Mouse (Mus musculus): ENCODE data around the gene Olfr1375.
"Not testable (repeated sequence)": the region's sequence is repeated elsewhere in the genome, so short reads cannot be mapped to it uniquely, and the experiment has no call there.

Gene Olfr1375

DNA sequence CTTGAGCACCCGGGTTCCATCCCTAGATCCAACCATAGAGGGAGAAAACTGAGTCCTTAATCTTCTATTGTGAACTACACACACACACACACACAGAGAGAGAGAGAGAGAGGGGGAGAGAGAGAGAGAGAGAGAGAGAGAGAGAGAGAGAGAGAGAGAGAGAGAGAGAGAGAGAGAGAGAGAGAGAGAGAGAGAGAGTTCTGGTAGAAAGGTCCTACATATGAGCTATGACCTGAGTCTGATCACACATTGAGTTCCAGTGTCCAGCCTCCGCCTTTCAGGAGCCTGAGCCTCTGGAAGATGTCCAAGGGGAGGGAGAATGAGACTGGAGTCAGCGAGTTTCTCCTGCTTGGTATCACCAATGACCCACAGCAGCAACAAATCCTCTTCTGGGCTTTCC lies at the start of gene Olfr1375:
Gene Olfr1375, plus strand, starts transcription at position 301 of the 400 bp plus-strand sequence.
- not testable (repeated sequence) for DNase-seq

DNA sequence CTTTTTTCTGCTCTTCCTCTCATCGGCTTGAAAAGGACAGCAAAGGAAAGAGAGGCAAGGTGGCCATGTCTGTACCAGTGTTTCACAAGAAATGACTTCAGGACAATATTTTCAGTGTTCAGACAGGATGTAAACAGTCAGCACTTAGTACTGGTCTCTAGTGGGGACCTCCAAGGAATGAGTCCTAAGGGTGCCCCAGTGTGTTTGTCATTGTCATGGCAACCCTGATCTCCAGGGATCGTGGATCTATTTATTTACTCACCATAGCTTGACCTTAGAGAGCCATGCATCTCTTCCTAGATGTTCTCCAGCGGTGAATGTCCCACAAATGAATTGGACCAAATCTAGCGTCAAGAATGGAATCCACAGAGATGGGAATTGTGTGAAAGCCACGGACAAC lies 44.6 kb upstream of the Olfr1375 start, which contains the start of gene Olfr51:
Gene Olfr51, plus strand, starts transcription at position 301 of the 400 bp plus-strand sequence.
- DNase-seq: no peak

DNA sequence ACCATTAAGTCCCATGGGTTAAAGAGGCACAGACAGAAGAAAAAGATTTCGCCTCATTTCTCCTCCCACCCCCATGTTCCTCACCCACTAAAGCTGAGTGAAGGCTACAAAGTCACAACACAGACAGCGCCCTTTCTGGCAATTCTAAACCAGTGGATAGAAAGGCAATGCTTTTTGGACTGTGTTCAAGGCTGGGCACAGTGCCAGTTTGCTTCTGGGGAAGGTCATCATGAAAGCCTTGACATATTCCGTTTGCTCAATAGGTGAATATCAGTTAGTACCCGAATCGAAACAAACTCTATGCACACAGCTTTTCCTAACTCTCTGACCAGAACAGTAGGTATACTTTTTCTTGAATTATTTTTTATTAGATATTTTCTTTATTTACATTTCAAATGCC lies 36.1 kb upstream of the Olfr1375 start:
- peak; percentile 68 for DNase-seq

DNA sequence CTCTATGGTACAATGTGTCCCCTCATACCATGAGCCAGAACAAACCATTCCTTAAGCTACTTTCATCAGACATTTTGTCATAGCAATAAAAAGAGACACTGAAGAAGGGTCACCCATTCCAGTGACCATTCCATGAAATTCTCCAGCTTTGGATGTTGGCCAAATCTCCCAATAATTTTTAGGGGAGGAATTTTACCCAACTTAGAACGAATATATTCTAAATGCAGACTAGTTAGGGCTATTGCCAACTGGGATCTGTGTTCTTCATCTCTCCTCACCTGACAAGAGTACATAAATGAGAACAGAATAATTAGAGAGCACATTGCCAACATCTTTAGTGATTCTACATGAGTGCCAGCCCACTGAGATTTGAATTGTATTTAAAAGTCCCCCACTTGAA lies 34.0 kb upstream of the Olfr1375 start, which contains the start of gene Olfr54:
Gene Olfr54, plus strand, starts transcription at position 301 of the 400 bp plus-strand sequence.
- no peak for DNase-seq

DNA sequence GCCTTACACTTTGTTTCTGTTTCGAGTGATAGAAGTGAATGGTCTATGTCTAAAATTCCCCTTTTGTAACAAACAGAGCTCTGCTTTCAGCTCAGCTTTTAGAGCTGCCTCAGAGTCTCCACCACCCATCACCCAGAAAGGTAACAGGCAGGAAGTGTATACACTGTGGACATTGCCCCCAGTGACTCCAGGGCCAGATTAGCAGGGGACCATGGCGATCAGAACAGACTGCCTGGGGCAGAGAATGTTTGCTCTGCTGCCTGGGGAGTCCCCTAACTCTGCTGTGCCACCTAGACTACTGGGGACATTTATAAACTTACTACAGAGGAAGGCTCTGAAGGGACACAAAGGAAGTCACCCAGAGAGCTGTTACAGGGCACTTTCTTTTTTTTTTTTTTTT lies 31.6 kb upstream of the Olfr1375 start:
- no peak for DNase-seq

DNA sequence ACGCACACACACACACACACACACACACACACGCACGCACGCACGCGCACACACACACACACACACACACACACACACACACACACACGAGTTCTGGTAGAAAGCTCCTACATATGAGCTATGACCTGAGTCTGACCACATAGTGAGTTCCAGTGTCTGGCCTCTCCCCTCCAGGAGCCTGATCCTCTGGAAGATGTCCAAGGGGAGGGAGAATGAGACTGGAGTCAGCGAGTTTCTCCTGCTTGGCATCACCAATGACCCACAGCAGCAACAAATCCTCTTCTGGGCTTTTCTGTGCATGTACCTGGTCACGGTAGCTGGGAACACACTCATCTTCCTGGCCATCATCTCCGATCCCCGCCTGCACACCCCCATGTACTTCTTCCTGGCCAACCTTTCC lies 21.1 kb upstream of the Olfr1375 start:
- peak; percentile 16 for DNase-seq

DNA sequence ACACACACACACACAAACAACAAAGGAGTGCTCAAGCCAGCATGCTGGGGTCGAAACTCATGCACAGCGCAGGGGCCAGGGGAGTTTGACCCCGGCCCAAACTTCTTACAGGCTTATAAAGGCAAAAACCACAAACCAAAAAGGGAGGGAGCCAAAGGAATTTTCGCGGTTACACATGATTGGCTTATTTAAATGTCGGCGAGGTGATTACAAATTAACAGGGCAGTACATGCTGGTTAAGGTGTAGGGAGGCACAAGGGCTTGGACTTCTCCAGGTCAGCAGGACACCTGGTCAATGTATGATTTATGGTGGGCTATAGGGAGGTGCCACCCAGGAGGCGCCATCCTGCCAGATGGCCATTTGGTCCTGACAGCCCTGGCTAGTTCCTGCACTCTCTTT lies 18.5 kb upstream of the Olfr1375 start:
- peak; percentile 21 for DNase-seq

DNA sequence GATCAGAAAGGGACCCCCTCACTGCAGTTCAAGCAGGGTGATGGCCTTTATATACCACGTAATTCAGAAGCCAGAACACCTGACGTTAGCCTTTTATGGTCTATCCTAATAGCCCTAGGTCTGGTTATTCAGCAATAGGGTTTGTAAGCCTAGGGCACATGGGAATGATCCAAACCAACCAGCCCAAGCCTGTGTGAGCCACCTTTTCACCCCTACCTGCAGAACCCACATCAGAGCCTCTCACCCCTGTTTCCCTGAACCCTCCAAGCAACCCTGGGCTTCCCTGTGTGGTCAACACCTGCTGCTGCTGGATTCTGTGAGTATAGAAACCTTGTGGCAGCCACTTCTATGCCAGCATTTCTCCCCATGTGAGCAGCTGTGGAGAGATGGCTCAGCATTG lies 17.7 kb upstream of the Olfr1375 start:
- DNase-seq: peak; percentile 13

DNA sequence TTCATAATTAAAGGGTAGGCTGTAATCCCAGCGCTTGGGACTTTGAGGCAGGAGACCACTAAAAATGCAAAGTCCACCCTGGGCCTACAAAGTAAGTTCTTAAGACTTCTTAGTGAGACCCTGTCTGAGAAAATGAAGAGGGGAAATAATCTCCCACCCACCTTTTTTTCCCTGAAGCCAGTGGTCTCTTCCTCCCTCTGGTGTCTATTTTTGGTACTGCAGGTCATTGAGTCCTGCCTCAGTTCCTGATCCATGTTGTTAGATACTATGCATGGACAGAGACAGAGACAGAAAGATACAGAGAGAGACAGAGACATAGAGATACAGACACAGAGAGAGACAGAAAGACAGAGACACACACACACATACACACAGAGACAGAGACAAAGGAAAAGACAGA lies 15.1 kb upstream of the Olfr1375 start:
- peak; percentile 45 for DNase-seq

DNA sequence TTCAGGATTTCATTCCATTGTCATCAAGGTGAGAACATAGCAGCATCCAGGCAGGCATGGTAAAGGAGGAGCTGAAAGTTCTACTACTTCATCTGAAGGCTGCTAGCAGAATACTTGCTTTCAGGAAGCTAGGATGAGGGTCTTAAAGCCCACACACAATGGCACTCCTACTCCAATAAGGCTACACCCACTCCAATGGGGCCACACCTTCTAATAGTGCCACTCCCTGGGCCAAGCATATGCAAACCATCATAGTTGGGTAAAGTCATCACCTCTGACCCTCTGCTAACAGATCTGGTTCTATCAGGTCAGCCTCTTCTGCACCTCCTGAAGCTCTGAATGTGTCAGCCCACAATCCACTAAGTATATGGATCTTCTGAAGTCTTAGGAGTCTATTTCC lies 13.8 kb upstream of the Olfr1375 start:
- DNase-seq: not testable (repeated sequence)

DNA sequence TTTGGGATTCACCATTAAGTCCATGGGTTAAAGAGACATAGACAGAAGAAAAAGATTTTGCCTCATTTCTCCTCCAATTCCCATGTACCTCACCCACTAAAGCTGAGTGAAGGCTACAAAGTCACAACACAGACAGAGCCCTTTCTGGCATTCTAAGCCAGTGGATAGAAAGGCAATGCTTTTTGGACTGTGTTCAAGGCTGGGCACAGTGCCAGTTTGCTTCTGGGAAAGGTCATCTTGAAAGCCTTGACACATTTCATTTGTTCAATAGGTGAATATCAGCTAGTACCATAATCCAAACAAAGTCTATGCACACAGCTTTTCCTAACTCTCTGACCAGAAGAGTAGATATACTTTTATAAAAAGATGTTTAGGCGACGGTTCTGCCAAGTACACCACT lies 12.0 kb upstream of the Olfr1375 start:
- DNase-seq: peak; percentile 55

DNA sequence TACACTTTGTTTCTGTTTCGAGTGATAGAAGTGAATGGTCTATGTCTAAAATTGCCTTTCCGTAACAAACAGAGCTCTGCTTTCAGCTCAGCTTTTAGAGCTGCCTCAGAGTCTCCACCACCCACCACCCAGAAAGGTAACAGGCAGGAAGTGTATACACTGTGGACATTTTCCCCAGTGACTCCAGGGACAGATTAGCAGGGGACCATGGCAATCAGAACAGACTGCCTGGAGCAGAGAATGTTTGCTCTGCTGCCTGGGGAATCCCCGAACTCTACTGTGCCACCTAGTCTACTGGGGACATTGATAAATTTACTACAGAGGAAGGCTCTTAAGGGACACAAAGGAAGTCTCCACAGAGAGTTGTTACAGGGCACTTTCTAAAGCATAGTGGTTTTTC lies 3.1 kb upstream of the Olfr1375 start:
- not testable (repeated sequence) for DNase-seq

DNA sequence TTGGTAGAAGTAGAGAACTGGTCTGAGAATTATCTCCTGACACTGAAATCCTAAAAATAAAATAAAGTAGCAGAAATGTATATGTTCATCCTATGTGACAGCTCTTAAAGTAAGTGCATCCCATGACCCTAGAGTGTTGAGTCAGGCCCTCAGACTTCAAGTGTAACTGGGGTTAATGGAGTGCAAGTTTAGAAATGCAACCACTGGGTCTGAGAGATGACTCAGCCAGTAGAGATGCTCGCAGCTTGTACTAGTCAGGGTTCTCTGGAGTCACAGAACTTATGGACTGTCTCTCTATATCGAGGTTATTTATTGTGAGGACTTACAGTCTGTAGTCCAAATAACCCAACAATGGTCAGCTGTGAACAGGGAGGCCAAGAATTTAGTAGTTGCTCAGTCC lies 3.8 kb downstream of the Olfr1375 start:
- DNase-seq: no peak

DNA sequence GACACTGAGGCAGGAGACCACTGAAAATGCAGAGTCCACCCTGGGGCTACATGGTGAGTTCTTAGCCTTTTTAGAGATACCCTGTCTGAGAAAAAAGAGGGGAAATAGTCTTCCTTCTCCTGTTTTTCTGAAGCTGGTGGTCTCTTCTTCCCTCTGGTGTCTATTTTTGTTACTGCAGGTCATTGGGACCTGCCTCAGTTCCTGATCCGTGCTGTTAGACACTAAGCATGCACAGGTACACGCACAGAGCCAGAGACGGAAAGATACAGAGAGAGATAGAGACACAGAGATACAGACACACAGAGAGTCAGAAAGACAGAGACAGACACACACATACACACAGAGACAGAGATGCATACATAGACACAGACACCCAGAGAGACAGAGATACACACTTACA lies 5.3 kb downstream of the Olfr1375 start:
- DNase-seq: no peak

DNA sequence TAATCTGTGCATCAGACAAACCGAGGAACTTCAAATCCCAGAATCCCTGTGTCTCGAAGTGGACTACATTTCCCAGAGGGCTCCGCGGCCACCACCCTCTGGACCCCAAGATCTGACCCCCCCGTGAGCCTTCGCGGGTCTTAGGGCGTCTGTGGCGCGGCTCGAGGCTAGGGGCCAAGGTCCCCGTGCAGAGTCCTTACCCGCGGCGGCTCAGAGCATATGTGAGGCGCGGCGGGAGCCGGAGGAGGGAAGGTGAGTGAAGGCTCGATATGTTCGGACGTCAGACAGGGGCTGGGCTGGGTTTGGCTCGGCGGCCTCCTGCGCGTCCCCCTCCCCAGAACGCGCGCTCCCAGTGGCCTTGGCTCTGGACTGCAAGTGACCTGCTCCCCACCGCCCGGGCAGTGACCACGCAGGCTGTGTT lies 11.3 kb downstream of the Olfr1375 start, which contains the start of gene Zfp354a:
Gene Zfp354a, plus strand, starts transcription at position 107 of the 421 bp plus-strand sequence.
- peak; percentile 90 for DNase-seq

DNA sequence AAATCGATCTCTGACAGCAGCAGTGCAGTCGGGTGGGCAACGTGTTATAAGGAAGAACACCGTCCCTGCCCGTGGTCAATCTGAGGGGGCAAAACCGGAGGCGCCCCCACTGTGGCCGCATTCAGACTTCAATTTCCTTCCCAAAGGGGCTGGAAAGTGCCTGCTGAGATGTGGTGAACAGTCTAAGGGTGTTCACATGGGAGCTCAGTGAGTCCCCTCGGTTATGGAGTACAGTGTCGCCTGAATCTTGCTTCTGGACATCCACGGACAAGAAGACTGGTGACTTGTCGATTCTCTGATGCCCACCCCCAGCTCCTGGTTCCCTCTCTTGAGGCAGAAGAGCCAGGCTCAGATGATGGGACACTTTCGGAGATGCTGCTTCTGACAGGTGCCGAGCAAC lies 11.7 kb downstream of the Olfr1375 start:
- DNase-seq: peak; percentile 11

DNA sequence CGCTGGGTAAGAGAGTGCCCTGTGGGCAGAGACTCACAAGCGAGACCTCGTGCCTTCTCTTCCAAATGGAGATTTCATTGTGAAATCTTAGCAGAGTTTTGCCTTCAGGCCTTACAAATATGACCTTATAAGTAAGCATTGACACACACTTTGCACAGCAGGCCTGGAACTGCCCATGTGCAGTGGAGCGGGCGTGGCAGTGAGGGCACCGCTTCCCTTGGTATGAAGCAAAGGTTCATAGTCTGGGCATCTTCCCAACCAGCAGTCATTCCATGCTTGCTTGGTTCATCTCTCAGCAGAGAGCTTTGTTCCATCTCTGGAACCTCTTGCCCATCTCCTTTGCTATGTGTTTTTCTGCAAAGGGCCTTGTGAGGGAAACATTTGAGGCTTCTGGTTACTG lies 13.1 kb downstream of the Olfr1375 start:
- peak; percentile 72 for DNase-seq

DNA sequence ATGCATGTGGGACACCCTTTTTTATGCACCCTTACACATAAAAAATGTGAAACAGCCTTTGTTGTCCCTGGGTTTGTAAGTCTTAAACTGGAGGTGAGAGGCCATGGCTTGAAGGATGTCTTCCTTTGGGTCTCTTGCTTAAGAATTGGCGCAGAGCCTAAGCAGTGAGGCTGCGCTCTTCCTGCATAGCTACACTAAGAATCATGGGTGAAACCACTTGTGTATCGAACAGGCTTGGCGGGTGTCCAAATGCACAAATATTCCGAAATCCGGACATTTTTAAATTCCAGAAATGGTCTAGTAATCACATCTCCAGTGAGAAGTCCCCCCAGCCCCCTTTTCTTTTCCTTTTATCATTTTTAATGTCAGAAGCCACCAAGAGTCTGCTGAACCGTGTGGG lies 15.4 kb downstream of the Olfr1375 start:
- peak; percentile 29 for DNase-seq

DNA sequence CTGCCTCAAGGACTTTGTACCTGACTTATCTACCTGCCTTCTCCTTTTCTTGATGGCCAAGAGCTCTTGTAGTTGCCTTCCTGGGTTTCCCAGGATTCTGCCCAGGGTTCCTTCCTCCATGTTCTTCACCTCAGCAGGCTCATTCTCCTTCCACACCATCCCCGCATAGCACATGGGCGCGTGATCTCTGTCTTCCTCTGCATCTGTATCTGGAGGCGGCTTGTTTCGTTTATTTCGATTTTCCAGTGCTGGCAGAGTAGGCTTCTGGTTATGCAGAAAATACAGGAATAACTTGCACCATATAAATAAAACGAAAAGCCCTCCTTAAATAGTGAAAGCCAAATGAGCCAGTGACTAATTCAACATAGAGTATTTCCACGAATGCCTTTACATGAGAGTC lies 15.9 kb downstream of the Olfr1375 start:
- no peak for DNase-seq

DNA sequence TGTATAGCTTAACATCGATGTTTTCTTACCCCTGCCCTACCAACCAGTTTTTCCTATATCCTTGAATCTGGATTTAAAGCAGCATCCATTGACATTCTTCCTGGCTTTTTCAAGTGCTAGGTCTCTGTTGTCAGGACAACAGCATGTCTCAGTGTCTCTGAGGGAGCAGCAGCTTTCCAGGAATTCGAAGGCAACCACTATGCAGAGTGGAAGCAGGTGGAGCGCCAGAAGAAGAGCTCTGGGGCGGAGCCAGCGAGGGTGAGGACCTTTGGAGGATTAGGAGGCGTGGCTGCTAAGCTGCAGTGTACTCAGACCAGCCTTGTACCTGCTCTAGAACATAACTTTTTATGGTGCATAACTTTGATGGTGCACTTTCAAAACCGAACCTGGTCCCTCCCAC lies 36.6 kb downstream of the Olfr1375 start:
- peak; percentile 42 for DNase-seq

DNA sequence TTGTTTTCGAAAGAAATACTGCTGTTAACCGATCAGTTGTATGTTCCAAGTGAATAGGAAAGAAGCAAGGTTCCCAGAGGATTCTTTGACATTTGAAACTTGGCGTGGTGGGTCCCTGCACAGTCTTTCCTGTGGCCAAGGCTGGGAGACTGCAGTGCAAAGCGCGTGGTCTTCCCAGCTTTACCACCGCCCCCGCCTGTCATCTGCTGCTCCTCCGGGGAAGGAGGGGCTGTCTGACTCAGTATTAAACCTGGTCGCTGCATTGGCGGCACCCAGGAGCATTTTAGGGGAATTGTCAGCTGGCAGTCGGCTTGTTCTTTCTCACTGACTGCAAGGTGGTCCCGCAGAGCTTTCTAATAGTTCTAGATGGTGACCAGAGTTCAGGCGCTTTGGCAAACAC lies 37.4 kb downstream of the Olfr1375 start:
- DNase-seq: no peak
